Mouse (Mus musculus): ENCODE data around the gene Tcirg1. TPM values are rescaled to one million over a fixed set of nuclear protein-coding genes. Genes with fewer than 3 reads are reported as not detected.

Gene Tcirg1
- polyA plus RNA-seq, 1 experiment from 2014 or later, result 16.3 TPM

GRCm38 (mm10) chr19:3930262-3931057 is 23.5 kb upstream of the Tcirg1 start:
- H3K27me3 ChIP-seq (ENCODE audit: control insufficient read depth, insufficient read depth, low read length), result no peaks in the 10 kb centered on the region
- no peak overlapping the region for H3K4me2 ChIP-seq (ENCODE audit: low read depth, low read length)
- no peaks in the 10 kb centered on the region for H3K36me3 ChIP-seq (replicated peaks; ENCODE audit: control insufficient read depth, insufficient read depth, low read depth, low read length)
- 79% methylated on average over 21 of the region's 21 CpGs for WGBS
- ATAC-seq (replicated peaks; ENCODE audit: insufficient number of reproducible peaks, low FRiP score, low TSS enrichment, low read depth), result no peak
- H3K9ac ChIP-seq (replicated peaks; ENCODE audit: low read length), result no peak overlapping the region; the same call in 1 of the 2 replicates
- H3K27ac ChIP-seq (replicated peaks; ENCODE audit: low read depth, low read length), result 0 out of 2 replicates have a peak overlapping the region, but pooled peaks have one; percentile 16
- no peaks in the 10 kb centered on the region for H3K4me1 ChIP-seq (ENCODE audit: control insufficient read depth, insufficient read depth, low read length)
- no peak for DNase-seq (ENCODE audit: low spot score)
- H3K9me3 ChIP-seq (replicated peaks; ENCODE audit: control insufficient read depth, low read length), result no peaks in the 10 kb centered on the region
- no peak overlapping the region for H3K4me3 ChIP-seq (ENCODE audit: low read depth, low read length)

- DNase-seq (ENCODE audit: low spot score), result no peak
- H3K36me3 ChIP-seq (replicated peaks; ENCODE audit: control insufficient read depth, insufficient read depth, low read depth, low read length), result no peaks in the 10 kb centered on the region
- H3K4me2 ChIP-seq (ENCODE audit: low read depth, low read length), result no peak within 1 kb of the TSS
- no peak within 1 kb of the TSS for H3K4me3 ChIP-seq (ENCODE audit: low read depth, low read length)
- WGBS, result 50% methylated on average over 12 of the region's 12 CpGs
- no peaks in the 10 kb centered on the region for H3K4me1 ChIP-seq (ENCODE audit: control insufficient read depth, insufficient read depth, low read length)
- H3K9me3 ChIP-seq (replicated peaks; ENCODE audit: control insufficient read depth, low read length), result no peaks in the 10 kb centered on the region
- H3K27me3 ChIP-seq (ENCODE audit: control insufficient read depth, insufficient read depth, low read length), result no peaks in the 10 kb centered on the region
- H3K27ac ChIP-seq (replicated peaks; ENCODE audit: low read depth, low read length), result 0 out of 2 replicates have a peak within 1 kb of the TSS, but pooled peaks have one; percentile 16
- no peak within 1 kb of the TSS; the same call in 1 of the 2 replicates for H3K9ac ChIP-seq (replicated peaks; ENCODE audit: low read length)
- ATAC-seq (replicated peaks; ENCODE audit: insufficient number of reproducible peaks, low FRiP score, low TSS enrichment, low read depth), result no peak
These were observed 22.4 kb upstream of the Tcirg1 start, which contains the start of gene Aldh3b1 for GRCm38 (mm10) chr19:3929211-3929941. Gene Aldh3b1, minus strand, starts transcription at chr19:3929808.

- ATAC-seq (replicated peaks; ENCODE audit: insufficient number of reproducible peaks, low FRiP score, low TSS enrichment, low read depth), result no peak
- no peaks in the 10 kb centered on the region for H3K9me3 ChIP-seq (replicated peaks; ENCODE audit: control insufficient read depth, low read length)
- H3K4me1 ChIP-seq (ENCODE audit: control insufficient read depth, insufficient read depth, low read length), result no peaks in the 10 kb centered on the region
These were observed 21.8 kb upstream of the Tcirg1 start for GRCm38 (mm10) chr19:3928779-3929178.

GRCm38 (mm10) chr19:3927989-3928388 is 21.1 kb upstream of the Tcirg1 start:
- no peaks in the 10 kb centered on the region for H3K36me3 ChIP-seq (replicated peaks; ENCODE audit: control insufficient read depth, insufficient read depth, low read depth, low read length)
- no peak overlapping the region for H3K9ac ChIP-seq (replicated peaks; ENCODE audit: low read length)
- ATAC-seq (replicated peaks; ENCODE audit: insufficient number of reproducible peaks, low FRiP score, low TSS enrichment, low read depth) (no peak), DNase-seq (ENCODE audit: low spot score) (no peak)
- H3K27ac ChIP-seq (replicated peaks; ENCODE audit: low read depth, low read length), result no peak overlapping the region
- 88% methylated on average over 4 of the region's 4 CpGs for WGBS
- H3K4me2 ChIP-seq (ENCODE audit: low read depth, low read length), result no peak overlapping the region
- H3K9me3 ChIP-seq (replicated peaks; ENCODE audit: control insufficient read depth, low read length), result no peaks in the 10 kb centered on the region
- no peaks in the 10 kb centered on the region for H3K4me1 ChIP-seq (ENCODE audit: control insufficient read depth, insufficient read depth, low read length)
- no peak overlapping the region for H3K4me3 ChIP-seq (ENCODE audit: low read depth, low read length)
- no peaks in the 10 kb centered on the region for H3K27me3 ChIP-seq (ENCODE audit: control insufficient read depth, insufficient read depth, low read length)

More at GRCm38 (mm10) chr19:3928779-3929178, 21.8 kb upstream of the Tcirg1 start:
- H3K36me3 ChIP-seq (replicated peaks; ENCODE audit: control insufficient read depth, insufficient read depth, low read depth, low read length), result no peaks in the 10 kb centered on the region
- no peak overlapping the region for H3K27ac ChIP-seq (replicated peaks; ENCODE audit: low read depth, low read length)
- H3K9ac ChIP-seq (replicated peaks; ENCODE audit: low read length), result no peak overlapping the region
- no peak overlapping the region for H3K4me2 ChIP-seq (ENCODE audit: low read depth, low read length)
- H3K4me3 ChIP-seq (ENCODE audit: low read depth, low read length), result no peak overlapping the region
- H3K27me3 ChIP-seq (ENCODE audit: control insufficient read depth, insufficient read depth, low read length), result no peaks in the 10 kb centered on the region
- no peak for DNase-seq (ENCODE audit: low spot score)
- WGBS, result 73% methylated on average over 4 of the region's 4 CpGs

GRCm38 (mm10) chr19:3926685-3927084 is 19.8 kb upstream of the Tcirg1 start:
- DNase-seq (ENCODE audit: low spot score), result no peak
- no peaks in the 10 kb centered on the region for H3K36me3 ChIP-seq (replicated peaks; ENCODE audit: control insufficient read depth, insufficient read depth, low read depth, low read length)
- 65% methylated on average over 6 of the region's 6 CpGs for WGBS
- no peak overlapping the region for H3K9ac ChIP-seq (replicated peaks; ENCODE audit: low read length)
- no peak overlapping the region for H3K27ac ChIP-seq (replicated peaks; ENCODE audit: low read depth, low read length)
- H3K27me3 ChIP-seq (ENCODE audit: control insufficient read depth, insufficient read depth, low read length), result no peaks in the 10 kb centered on the region
- H3K4me3 ChIP-seq (ENCODE audit: low read depth, low read length), result no peak overlapping the region
- ATAC-seq (replicated peaks; ENCODE audit: insufficient number of reproducible peaks, low FRiP score, low TSS enrichment, low read depth), result no peak
- no peaks in the 10 kb centered on the region for H3K4me1 ChIP-seq (ENCODE audit: control insufficient read depth, insufficient read depth, low read length)
- no peaks in the 10 kb centered on the region for H3K9me3 ChIP-seq (replicated peaks; ENCODE audit: control insufficient read depth, low read length)
- no peak overlapping the region for H3K4me2 ChIP-seq (ENCODE audit: low read depth, low read length)

GRCm38 (mm10) chr19:3926279-3926678 is 19.3 kb upstream of the Tcirg1 start:
- 72% methylated on average over 3 of the region's 3 CpGs for WGBS

GRCm38 (mm10) chr19:3925859-3926258 is 18.9 kb upstream of the Tcirg1 start:
- ATAC-seq (replicated peaks; ENCODE audit: insufficient number of reproducible peaks, low FRiP score, low TSS enrichment, low read depth), result no peak
- no peak overlapping the region for H3K27ac ChIP-seq (replicated peaks; ENCODE audit: low read depth, low read length)
- H3K36me3 ChIP-seq (replicated peaks; ENCODE audit: control insufficient read depth, insufficient read depth, low read depth, low read length), result no peaks in the 10 kb centered on the region

More at GRCm38 (mm10) chr19:3926279-3926678, 19.3 kb upstream of the Tcirg1 start:
- Histone ChIP-seq H3K36me3 (replicated peaks; ENCODE audit: control insufficient read depth, insufficient read depth, low read depth, low read length) (no peaks in the 10 kb centered on the region), H3K4me2 (ENCODE audit: low read depth, low read length) (no peak overlapping the region), H3K27ac (replicated peaks; ENCODE audit: low read depth, low read length) (no peak overlapping the region), H3K4me3 (ENCODE audit: low read depth, low read length) (no peak overlapping the region), H3K9ac (replicated peaks; ENCODE audit: low read length) (no peak overlapping the region), H3K27me3 (ENCODE audit: control insufficient read depth, insufficient read depth, low read length) (no peaks in the 10 kb centered on the region), H3K9me3 (replicated peaks; ENCODE audit: control insufficient read depth, low read length) (no peaks in the 10 kb centered on the region), H3K4me1 (ENCODE audit: control insufficient read depth, insufficient read depth, low read length) (no peaks in the 10 kb centered on the region)
- no peak for ATAC-seq (replicated peaks; ENCODE audit: insufficient number of reproducible peaks, low FRiP score, low TSS enrichment, low read depth)
- no peak for DNase-seq (ENCODE audit: low spot score)

GRCm38 (mm10) chr19:3924868-3925267 is 17.9 kb upstream of the Tcirg1 start:
- no peak overlapping the region for H3K4me3 ChIP-seq (ENCODE audit: low read depth, low read length)
- DNase-seq (ENCODE audit: low spot score) (no peak), ATAC-seq (replicated peaks; ENCODE audit: insufficient number of reproducible peaks, low FRiP score, low TSS enrichment, low read depth) (no peak)
- no peaks in the 10 kb centered on the region for H3K4me1 ChIP-seq (ENCODE audit: control insufficient read depth, insufficient read depth, low read length)
- no peak overlapping the region for H3K27ac ChIP-seq (replicated peaks; ENCODE audit: low read depth, low read length)
- H3K27me3 ChIP-seq (ENCODE audit: control insufficient read depth, insufficient read depth, low read length), result no peaks in the 10 kb centered on the region
- no peaks in the 10 kb centered on the region for H3K9me3 ChIP-seq (replicated peaks; ENCODE audit: control insufficient read depth, low read length)
- 91% methylated on average over 7 of the region's 7 CpGs for WGBS
- no peak overlapping the region for H3K9ac ChIP-seq (replicated peaks; ENCODE audit: low read length)
- no peak overlapping the region for H3K4me2 ChIP-seq (ENCODE audit: low read depth, low read length)
- H3K36me3 ChIP-seq (replicated peaks; ENCODE audit: control insufficient read depth, insufficient read depth, low read depth, low read length), result no peaks in the 10 kb centered on the region

More at GRCm38 (mm10) chr19:3925859-3926258, 18.9 kb upstream of the Tcirg1 start:
- 81% methylated on average over 6 of the region's 6 CpGs for WGBS
- Histone ChIP-seq H3K27me3 (ENCODE audit: control insufficient read depth, insufficient read depth, low read length) (no peaks in the 10 kb centered on the region), H3K9me3 (replicated peaks; ENCODE audit: control insufficient read depth, low read length) (no peaks in the 10 kb centered on the region), H3K4me1 (ENCODE audit: control insufficient read depth, insufficient read depth, low read length) (no peaks in the 10 kb centered on the region), H3K4me3 (ENCODE audit: low read depth, low read length) (no peak overlapping the region), H3K9ac (replicated peaks; ENCODE audit: low read length) (no peak overlapping the region), H3K4me2 (ENCODE audit: low read depth, low read length) (no peak overlapping the region)
- DNase-seq (ENCODE audit: low spot score), result no peak

All from embryonic facial prominence, embryonic 11.5 days (tissue).